Mouse (Mus musculus) megakaryocyte, embryonic 14.5 days (primary cell): ENCODE measurements around the gene Mpped2. TPM values are rescaled to one million over a fixed set of nuclear protein-coding genes. Genes with fewer than 3 reads are reported as not detected.

Source experiments
- H3K27me3 ChIP-seq: replicated peaks from 2 replicates; pipeline ENCODE3; 2012; ENCODE audit warnings: inconsistent platforms
- H3K36me3 ChIP-seq: replicated peaks from 2 replicates; pipeline ENCODE3; 2012; ENCODE audit warnings: low read length, inconsistent platforms, mixed read lengths
- H3K4me1 ChIP-seq: 2 replicates; pipeline ENCODE4 v1.6.1; 2012; ENCODE audit warnings: inconsistent platforms
- H3K4me3 ChIP-seq: replicated peaks from 2 replicates; pipeline ENCODE3; 2012; ENCODE audit warnings: moderate library complexity, mild to moderate bottlenecking, inconsistent platforms
- H3K9me3 ChIP-seq: 2 replicates; pipeline ENCODE4 v1.6.1; 2012; ENCODE audit warnings: inconsistent platforms
- FLI1 ChIP-seq: IDR thresholded peaks from 2 replicates; pipeline ENCODE4 v1.6.1; 2012; ENCODE audit warnings: low read length, inconsistent platforms, mixed read lengths
- GATA1 ChIP-seq: IDR thresholded peaks from 3 replicates; pipeline ENCODE4 v1.6.1; 2012; ENCODE audit warnings: mixed read lengths, low read length, inconsistent platforms, borderline replicate concordance
- polyA plus RNA-seq: library from polyadenylated mRNA; stranded (reverse); fragments of >175 nt; gene quantifications from 2 replicates; pipeline ENCODE4 v1.2.3, GENCODE M21; 2012; ENCODE audit warnings: low replicate concordance; ENCODE audit not compliant: insufficient read depth

Mpped2 gene
- polyA plus RNA-seq, 1 experiment, result 0.10 TPM

DNA sequence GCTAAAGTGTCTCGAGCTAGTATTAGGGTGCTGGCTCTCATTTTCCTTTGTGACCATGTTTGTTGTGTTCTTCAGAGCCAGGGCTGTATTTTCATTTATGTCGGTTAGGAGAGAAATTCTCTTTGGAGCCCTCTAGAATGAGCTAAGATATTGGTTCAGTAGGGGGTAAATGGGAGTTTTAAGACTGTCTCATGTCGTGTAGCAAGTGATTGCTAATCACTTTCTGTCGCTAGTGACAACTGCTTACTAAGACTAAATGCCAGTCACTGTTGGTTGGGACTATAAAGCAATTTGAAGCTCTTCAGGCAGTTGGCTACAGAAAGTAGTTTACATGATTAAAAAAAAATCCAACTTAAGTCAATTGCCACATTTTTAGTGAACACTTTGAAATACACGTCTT lies 27.6 kb downstream of the Mpped2 start:
- peaks cover 18% of the 10 kb centered on the region; the same call in 1 of the 2 replicates for H3K9me3 ChIP-seq
- no peak overlapping the region for H3K4me3 ChIP-seq
- no peaks in the 10 kb centered on the region for H3K27me3 ChIP-seq
- no peaks in the 10 kb centered on the region for H3K4me1 ChIP-seq
- TF ChIP-seq FLI1, result no peak
- no peak for TF ChIP-seq GATA1
- no peaks in the 10 kb centered on the region for H3K36me3 ChIP-seq

DNA sequence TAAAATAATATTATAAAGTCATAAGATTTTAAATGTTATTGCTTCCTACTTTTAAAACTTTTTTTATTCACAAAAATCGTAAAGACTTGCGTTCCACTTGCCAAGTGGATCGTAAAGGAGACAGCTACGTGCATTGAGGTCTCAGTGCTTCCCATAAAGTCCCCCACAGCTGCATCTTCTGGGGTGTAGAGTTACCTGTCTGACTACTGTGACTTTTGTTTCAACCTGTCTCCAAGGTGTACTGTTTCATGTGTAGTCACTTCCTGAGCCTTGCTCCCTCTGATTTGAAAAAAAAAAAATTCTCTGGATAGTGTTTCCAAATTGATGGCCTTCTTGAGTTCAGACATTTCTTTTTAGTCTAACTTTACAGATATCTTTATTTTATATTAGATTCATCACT lies 29.0 kb downstream of the Mpped2 start:
- no peaks in the 10 kb centered on the region for H3K36me3 ChIP-seq

DNA sequence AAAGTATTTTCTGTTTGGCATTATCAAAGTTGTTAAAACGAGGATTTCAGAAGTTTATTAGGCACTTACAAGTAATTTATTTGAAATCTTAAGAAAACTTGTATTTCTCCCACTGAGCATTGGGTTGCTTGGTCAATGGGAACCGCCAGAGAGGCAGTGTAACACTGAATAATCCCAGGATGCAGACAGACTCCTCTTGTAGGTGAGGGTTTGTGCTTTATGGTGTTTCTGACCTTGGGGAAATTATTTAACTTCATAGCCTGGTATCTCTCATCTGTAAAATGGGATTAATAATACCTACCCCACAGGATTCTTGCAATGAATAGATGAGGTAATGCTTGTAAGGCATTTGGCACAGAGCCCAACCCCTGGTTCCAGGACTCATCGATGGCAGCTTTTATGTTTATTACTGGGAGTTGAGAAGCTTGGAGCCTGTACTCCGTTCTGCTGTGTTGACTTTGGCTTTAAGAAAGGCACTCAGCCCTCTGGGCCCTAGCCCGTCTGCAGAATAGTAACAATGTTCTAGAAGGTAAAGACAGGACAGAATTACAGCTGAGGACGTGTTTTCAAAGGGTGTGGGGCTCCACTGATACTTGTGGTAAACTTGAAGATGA lies 37.0 kb downstream of the Mpped2 start:
- TF ChIP-seq GATA1, result no peak
- no peak for TF ChIP-seq FLI1
- H3K27me3 ChIP-seq, result no peaks in the 10 kb centered on the region
- no peaks in the 10 kb centered on the region for H3K4me1 ChIP-seq
- H3K9me3 ChIP-seq, result peaks cover 51% of the 10 kb centered on the region
- H3K4me3 ChIP-seq, result no peak overlapping the region
- H3K36me3 ChIP-seq, result no peaks in the 10 kb centered on the region

More for the DNA sequence above, 29.0 kb downstream of the Mpped2 start:
- Histone ChIP-seq H3K27me3 (no peaks in the 10 kb centered on the region), H3K4me3 (no peak overlapping the region), H3K4me1 (no peaks in the 10 kb centered on the region), H3K9me3 (peaks cover 26% of the 10 kb centered on the region)
- TF ChIP-seq FLI1, result no peak
- TF ChIP-seq GATA1, result no peak

DNA sequence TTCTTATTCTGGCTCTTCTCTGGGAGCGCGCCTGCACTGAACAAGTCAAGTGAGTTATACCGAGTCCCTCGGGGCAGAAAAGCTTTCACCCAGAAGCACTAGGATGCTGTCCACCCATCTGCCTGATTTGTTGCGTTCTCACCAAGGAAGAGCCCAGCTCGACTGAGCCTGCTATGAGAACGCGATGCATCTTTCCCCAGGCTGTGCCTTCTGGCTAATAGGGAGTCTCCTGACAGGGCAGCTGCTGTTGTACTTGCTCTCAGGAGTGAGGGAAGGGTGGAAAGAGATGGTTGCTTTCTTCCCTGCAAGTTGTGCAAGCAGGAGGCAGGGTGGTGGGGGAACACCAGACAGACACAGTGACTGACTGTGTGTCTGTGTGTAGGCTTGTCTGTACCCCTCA lies 37.5 kb downstream of the Mpped2 start:
- no peaks in the 10 kb centered on the region for H3K27me3 ChIP-seq
- no peak overlapping the region for H3K4me3 ChIP-seq
- no peak for TF ChIP-seq GATA1
- TF ChIP-seq FLI1, result no peak
- peaks cover 52% of the 10 kb centered on the region for H3K9me3 ChIP-seq
- H3K36me3 ChIP-seq, result no peaks in the 10 kb centered on the region
- no peaks in the 10 kb centered on the region for H3K4me1 ChIP-seq

DNA sequence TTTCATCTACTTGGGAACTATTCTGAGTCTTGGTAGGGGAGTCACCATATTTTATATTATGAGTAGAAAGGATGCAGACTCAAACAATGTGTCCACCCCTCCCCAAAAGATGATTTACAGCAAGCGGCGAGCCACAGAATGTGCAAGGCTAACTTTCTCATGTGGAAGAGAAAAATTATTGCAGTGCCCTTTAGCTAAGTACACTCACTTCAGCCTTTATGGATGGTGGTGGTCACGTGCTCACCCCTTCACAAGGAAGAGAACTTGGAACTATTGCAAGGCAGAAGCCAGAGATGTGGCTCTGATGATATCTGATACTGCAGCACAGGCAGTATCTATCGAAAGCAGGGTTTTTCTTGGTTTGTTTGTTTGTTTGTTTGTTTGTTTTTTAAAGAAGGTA lies 38.4 kb downstream of the Mpped2 start:
- Histone ChIP-seq H3K4me1 (no peaks in the 10 kb centered on the region), H3K36me3 (no peaks in the 10 kb centered on the region), H3K4me3 (no peak overlapping the region), H3K9me3 (peaks cover 54% of the 10 kb centered on the region), H3K27me3 (no peaks in the 10 kb centered on the region)
- TF ChIP-seq FLI1 (no peak), GATA1 (no peak)

DNA sequence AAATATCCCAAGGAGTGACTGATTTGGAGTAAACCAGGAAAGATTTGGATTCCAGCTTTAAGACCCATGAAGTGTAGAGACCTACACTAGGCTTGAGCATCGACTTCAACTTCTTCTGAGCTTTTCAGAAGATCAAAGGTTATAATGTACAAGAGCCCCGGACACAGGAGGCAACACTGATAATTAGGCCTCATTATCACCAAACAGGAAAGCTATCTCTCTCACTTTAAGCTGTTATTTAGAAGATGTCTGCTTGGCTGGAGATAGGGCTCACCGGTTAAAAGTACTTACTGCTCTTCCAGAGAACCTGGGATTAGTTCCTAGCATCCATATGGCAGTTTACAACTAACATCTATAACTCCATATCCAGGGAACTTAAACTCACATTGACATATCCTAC lies 39.1 kb downstream of the Mpped2 start:
- no peaks in the 10 kb centered on the region for H3K4me1 ChIP-seq
- TF ChIP-seq GATA1 (no peak), FLI1 (no peak)

DNA sequence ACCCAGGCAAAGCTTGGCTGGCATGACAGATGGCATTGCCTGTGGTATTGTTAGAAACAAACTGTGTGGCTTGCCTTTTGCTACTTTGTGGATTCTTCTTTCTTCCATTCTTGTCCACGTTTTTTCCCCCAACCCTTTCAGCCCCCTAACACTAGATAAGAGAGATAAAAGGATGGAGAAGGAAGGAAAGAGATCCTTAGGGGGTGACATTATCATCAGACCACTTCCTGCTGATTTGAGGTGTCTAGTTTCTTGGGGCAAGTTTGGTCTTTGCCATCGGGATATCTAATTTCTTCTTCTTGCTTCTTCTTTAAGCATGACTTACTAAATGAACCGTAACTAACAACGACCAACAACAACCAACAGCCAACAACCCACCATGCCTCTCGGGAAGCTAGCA lies 40.3 kb downstream of the Mpped2 start:
- TF ChIP-seq GATA1, result no peak
- no peak for TF ChIP-seq FLI1
- Histone ChIP-seq H3K4me3 (no peak overlapping the region), H3K9me3 (peaks cover 41% of the 10 kb centered on the region), H3K36me3 (no peaks in the 10 kb centered on the region), H3K27me3 (no peaks in the 10 kb centered on the region), H3K4me1 (no peaks in the 10 kb centered on the region)

More for the DNA sequence above, 39.1 kb downstream of the Mpped2 start:
- no peaks in the 10 kb centered on the region for H3K27me3 ChIP-seq
- no peaks in the 10 kb centered on the region for H3K36me3 ChIP-seq
- no peak overlapping the region for H3K4me3 ChIP-seq
- peaks cover 48% of the 10 kb centered on the region for H3K9me3 ChIP-seq

DNA sequence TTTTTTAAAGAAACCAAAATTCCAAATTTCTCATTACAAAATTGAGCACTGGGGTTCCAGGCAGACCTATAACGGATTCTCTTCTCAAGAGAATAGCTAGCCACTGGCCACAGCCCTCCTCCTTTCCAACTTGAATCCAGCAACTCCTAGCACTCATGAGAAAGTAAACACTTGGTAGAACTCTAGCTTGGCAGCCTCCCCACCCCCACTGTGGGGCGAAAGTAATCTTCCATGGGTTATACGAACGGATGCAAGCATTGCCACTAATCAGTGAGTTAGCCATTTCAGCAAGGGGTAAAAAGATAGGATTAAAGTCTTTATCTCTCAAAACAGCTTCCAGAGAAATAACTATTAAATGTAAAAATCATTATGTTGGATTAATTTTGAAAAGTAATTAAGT lies 40.9 kb downstream of the Mpped2 start:
- Histone ChIP-seq H3K9me3 (peaks cover 40% of the 10 kb centered on the region), H3K4me3 (no peak overlapping the region), H3K4me1 (no peaks in the 10 kb centered on the region), H3K36me3 (no peaks in the 10 kb centered on the region), H3K27me3 (no peaks in the 10 kb centered on the region)
- TF ChIP-seq GATA1, result no peak
- TF ChIP-seq FLI1, result no peak

DNA sequence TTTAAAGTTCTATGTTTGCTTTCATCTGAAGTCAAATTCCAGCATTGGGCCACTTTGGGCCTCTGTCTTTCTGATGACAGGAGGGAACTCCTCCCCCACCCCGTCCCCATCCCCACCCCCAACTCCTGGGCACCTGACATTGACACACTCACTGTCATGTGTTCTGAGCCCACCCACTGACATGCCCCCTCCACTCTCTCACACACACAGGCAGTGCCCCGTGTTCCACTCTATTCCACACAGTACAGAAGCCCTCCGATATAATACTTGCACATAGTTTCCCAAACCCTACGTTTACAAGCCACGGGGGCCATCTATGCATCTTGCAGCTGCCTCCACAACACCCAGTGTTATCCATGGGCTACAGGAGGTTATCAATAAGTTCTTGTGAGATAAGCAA lies 42.1 kb downstream of the Mpped2 start:
- H3K4me3 ChIP-seq, result no peak overlapping the region
- TF ChIP-seq GATA1, result no peak
- TF ChIP-seq FLI1, result no peak
- no peaks in the 10 kb centered on the region for H3K27me3 ChIP-seq
- H3K9me3 ChIP-seq, result peaks cover 50% of the 10 kb centered on the region
- H3K36me3 ChIP-seq, result no peaks in the 10 kb centered on the region
- H3K4me1 ChIP-seq, result no peaks in the 10 kb centered on the region

DNA sequence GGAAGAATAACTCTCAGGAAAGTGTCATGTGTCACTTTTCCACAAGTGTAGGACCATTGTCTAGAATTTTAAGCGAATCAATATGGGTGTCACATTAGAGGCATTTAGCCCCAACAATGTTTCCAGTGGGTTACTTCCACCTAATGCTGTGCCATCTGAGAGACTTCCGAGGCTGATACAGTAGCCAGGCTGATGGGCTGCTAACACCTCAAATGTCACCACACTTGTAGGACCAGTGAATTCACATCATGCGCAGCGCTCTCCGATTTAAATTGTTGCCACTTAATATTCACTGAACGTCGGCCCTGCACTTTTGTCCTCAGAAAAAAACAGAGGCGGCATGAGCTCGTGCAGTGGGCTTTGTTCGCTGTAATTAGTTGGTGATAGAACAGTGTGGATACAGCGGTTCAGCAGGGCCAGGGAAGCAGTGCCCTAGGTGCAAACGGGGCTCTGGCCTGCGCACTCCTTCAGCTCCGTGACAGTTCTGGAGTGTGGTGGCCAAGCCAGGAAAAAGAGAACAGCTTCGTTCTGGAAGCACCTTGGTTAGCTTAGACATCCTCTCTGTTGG lies 42.8 kb downstream of the Mpped2 start:
- TF ChIP-seq GATA1 (no peak), FLI1 (no peak)
- Histone ChIP-seq H3K27me3 (no peaks in the 10 kb centered on the region), H3K36me3 (no peaks in the 10 kb centered on the region), H3K4me1 (no peaks in the 10 kb centered on the region), H3K9me3 (peaks cover 48% of the 10 kb centered on the region), H3K4me3 (no peak overlapping the region)

DNA sequence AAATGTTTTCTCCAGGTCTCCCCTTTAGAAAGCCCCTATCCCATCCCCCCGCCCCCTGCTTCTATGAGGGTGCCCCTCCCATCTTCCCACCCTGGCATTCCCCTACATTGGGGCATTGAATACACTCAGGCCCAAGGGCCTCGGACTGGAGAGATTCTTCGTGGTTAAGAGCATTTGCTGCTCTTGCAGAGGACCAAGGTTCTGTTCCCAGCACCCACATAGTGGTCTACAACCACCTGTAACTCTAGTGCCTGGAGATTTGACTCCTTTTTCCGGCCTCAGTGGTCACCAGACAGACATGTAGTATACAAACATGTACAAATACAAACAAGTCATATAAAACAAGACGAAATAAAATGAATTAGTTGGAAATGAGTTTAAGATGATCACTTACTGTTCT lies 45.9 kb downstream of the Mpped2 start:
- TF ChIP-seq GATA1, result no peak
- no peaks in the 10 kb centered on the region for H3K36me3 ChIP-seq
- peaks cover 42% of the 10 kb centered on the region for H3K9me3 ChIP-seq
- H3K4me3 ChIP-seq, result no peak overlapping the region
- H3K27me3 ChIP-seq, result no peaks in the 10 kb centered on the region
- no peaks in the 10 kb centered on the region for H3K4me1 ChIP-seq
